ENCODE assay signal across 8 mouse cellular contexts in the genomic region with DNA sequence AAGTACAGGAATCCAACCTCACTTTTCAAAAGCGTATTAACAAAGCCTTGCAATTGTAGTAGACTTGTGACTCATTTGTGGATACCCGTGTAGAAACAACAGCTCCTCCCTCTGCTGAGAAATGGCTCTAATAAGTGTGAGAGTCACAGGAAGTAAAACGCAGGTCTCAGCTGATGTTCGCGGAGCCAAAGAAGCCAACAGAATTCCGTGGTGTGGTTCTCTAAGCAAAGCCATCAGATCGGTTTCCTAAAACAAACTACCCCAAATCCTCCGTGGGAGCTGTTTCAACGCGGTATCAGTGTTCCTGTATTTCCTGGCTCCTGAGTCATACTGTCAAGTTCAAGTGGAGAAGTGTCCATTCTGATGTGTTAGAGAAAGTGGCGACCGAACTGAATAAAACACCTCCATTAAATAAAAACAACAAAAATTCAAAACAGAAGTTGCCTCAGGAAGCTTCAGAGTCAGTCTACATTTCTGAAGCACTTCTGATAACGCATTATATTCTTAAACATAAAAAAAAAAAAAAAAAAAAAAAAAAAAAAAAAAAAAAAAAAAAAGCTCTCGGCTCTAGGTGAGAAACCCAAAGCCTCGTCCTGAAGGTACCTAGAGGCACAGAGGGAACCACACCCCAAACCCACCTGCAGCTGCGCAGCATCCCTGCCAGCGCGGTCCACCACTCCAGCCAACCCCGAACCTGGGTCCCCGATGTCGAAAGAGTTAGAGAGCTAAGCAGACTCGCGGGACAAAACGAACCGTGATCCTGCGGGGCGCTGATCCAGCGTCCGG. TPM values are rescaled to one million over a fixed set of nuclear protein-coding genes. Genes with fewer than 3 reads are reported as not detected.
A peak's percentile ranks its signal among the peaks of the same experiment; 100 is the strongest.
DNase-seq lines count a peak whose midpoint lies in the region; ATAC-seq lines count a peak whose summit lies in the region.

No protein-coding gene starts in this region.

- no peaks in the 10 kb centered on the region; the same call in 1 of the 2 replicates for H3K27me3 ChIP-seq in erythroblast, embryonic 14.5 days (ENCODE audit: control insufficient read depth)
- no peaks in the 10 kb centered on the region; the same call in 1 of the 2 replicates for H3K27me3 ChIP-seq in intestine, embryonic 14.5 days (replicated peaks; ENCODE audit: control insufficient read depth, insufficient read depth, low read length)
- H3K27me3 ChIP-seq in midbrain, embryonic 11.5 days (ENCODE audit: control insufficient read depth, insufficient read depth, low read length) = peaks cover 4% of the 10 kb centered on the region; the same call in 1 of the 2 replicates

- H3K4me1 ChIP-seq in erythroblast, embryonic 14.5 days (ENCODE audit: control insufficient read depth) = peaks cover 36% of the 10 kb centered on the region
- 0 out of 2 replicates have a peak, but pooled peaks cover 3% of the 10 kb centered on the region for H3K4me1 ChIP-seq in intestine, embryonic 14.5 days (replicated peaks; ENCODE audit: control insufficient read depth, insufficient read depth, low read length)
- H3K4me1 ChIP-seq in midbrain, embryonic 11.5 days (ENCODE audit: control insufficient read depth, insufficient read depth, low read length) = peaks cover 5% of the 10 kb centered on the region; the same call in 1 of the 2 replicates

- 8% methylated on average over 28 of the region's 29 CpGs for WGBS in intestine, embryonic 14.5 days
- 6% methylated on average over 29 of the region's 29 CpGs for WGBS in midbrain, embryonic 11.5 days

- H3K4me3 ChIP-seq in erythroblast, embryonic 14.5 days (replicated peaks) = peak overlapping the region; percentile 87
- peak overlapping the region; percentile 70 for H3K4me3 ChIP-seq in intestine, embryonic 14.5 days (ENCODE audit: low read depth, low read length)
- peak overlapping the region; percentile 66 for H3K4me3 ChIP-seq in midbrain, embryonic 11.5 days (ENCODE audit: low read depth, low read length)

- H3K4me2 ChIP-seq in intestine, embryonic 14.5 days (ENCODE audit: low read length) = peak overlapping the region; percentile 60
- peak overlapping the region; percentile 81 for H3K4me2 ChIP-seq in midbrain, embryonic 11.5 days

- peaks cover 3% of the 10 kb centered on the region for H3K9me3 ChIP-seq in erythroblast, embryonic 14.5 days (ENCODE audit: control insufficient read depth, low read length)
- H3K9me3 ChIP-seq in intestine, embryonic 14.5 days (ENCODE audit: control insufficient read depth, low read length) = no peaks in the 10 kb centered on the region
- no peaks in the 10 kb centered on the region for H3K9me3 ChIP-seq in midbrain, embryonic 11.5 days (ENCODE audit: control insufficient read depth, low read length)

- H3K27ac ChIP-seq in intestine, embryonic 14.5 days (ENCODE audit: low read depth) = no peak overlapping the region
- no peak overlapping the region for H3K27ac ChIP-seq in midbrain, embryonic 11.5 days (ENCODE audit: low read depth, low read length)

- peaks cover 23% of the 10 kb centered on the region for H3K36me3 ChIP-seq in erythroblast, embryonic 14.5 days (ENCODE audit: control insufficient read depth)
- H3K36me3 ChIP-seq in intestine, embryonic 14.5 days (ENCODE audit: control insufficient read depth, insufficient read depth, low read length) = no peaks in the 10 kb centered on the region
- no peaks in the 10 kb centered on the region for H3K36me3 ChIP-seq in midbrain, embryonic 11.5 days (ENCODE audit: control insufficient read depth, insufficient read depth, low read length)

- peak; percentile 69 for ATAC-seq in intestine, embryonic 14.5 days (replicated peaks; ENCODE audit: low FRiP score, low TSS enrichment, low read depth)
- peak; percentile 64; the same call in 1 of the 2 replicates for ATAC-seq in midbrain, embryonic 11.5 days (ENCODE audit: low FRiP score)

- peak overlapping the region; percentile 51 for H3K9ac ChIP-seq in intestine, embryonic 14.5 days (ENCODE audit: low read length)
- H3K9ac ChIP-seq in midbrain, embryonic 11.5 days (ENCODE audit: low read length) = peak overlapping the region; percentile 74

- peak; percentile 19 to 24 for DNase-seq in lung, adult 18-20 months
- no peak for DNase-seq in lung, postnatal 10 days
- peak; percentile 73 for DNase-seq in NIH3T3 (ENCODE audit: low read depth)
- DNase-seq in intestine, embryonic 14.5 days (ENCODE audit: low spot score) = peak; percentile 57
- peak; percentile 89 for DNase-seq in midbrain, embryonic 11.5 days (ENCODE audit: low spot score, missing footprints)
- no peak for DNase-seq in right cerebral cortex, adult 2 months (ENCODE audit: low spot score in 2 of 2)
- DNase-seq in left cerebral cortex, adult 8-10 months (ENCODE audit: low spot score in 2 of 2) = no peak

RNA-seq across cellular contexts. Expression of gene Stx11, which starts 0.5 kb away (rescaled TPM):
- 0.52 and 1.2 TPM in 2 replicates for polyA plus RNA-seq in erythroblast, embryonic 14.5 days (2012)
- polyA plus RNA-seq in intestine, embryonic 14.5 days (2014; fragmentation: Nextera tagmentation; extraction: Ambion mirVana) = 1.9 and 3.2 TPM in 2 replicates
- polyA plus RNA-seq in midbrain, embryonic 11.5 days (2014; fragmentation: Nextera tagmentation; extraction: Ambion mirVana) = 2.0 and 2.2 TPM in 2 replicates
- total RNA-seq in left cerebral cortex, adult 8-10 months (2022) = under 1 TPM in 2 of 4 experiments, not detected in 2; 0.25 to 0.41 TPM

RNA-seq across cellular contexts. Expression of gene Sf3b5, which starts 41.6 kb away (rescaled TPM):
- polyA plus RNA-seq in erythroblast, embryonic 14.5 days (2012) = 9.0 and 10.6 TPM in 2 replicates
- 47.6 and 52.0 TPM in 2 replicates for polyA plus RNA-seq in intestine, embryonic 14.5 days (2014; fragmentation: Nextera tagmentation; extraction: Ambion mirVana)
- 39.2 and 39.9 TPM in 2 replicates for polyA plus RNA-seq in midbrain, embryonic 11.5 days (2014; fragmentation: Nextera tagmentation; extraction: Ambion mirVana)
- 1 to 10 TPM; 7.0 to 9.2 (median 7.8) TPM for total RNA-seq in left cerebral cortex, adult 8-10 months (2022)

Comparison
In these comparisons a context has a peak if more than half of its experiments do, and no peak if none do; other contexts are left out.
1. DNase-seq: peak in lung, adult 18-20 months (2 of 2), NIH3T3 (single experiment), intestine, embryonic 14.5 days (single experiment) and midbrain, embryonic 11.5 days (single experiment); none in lung, postnatal 10 days (single experiment), right cerebral cortex, adult 2 months (0 of 2) and left cerebral cortex, adult 8-10 months (0 of 2).
2. Peak in every context shown above with its lines, with median percentiles within 50 percentile points of each other: H3K4me3 ChIP-seq.